Mouse (Mus musculus) spleen, adult 2 months (tissue): ENCODE measurements around the gene Apc2.

Experiments
- CTCF ChIP-seq: fragments of 200-500 bp; IDR thresholded peaks from 2 replicates; pipeline ENCODE4 v1.5.1; 2011; ENCODE audit warnings: mild to moderate bottlenecking, inconsistent platforms; ENCODE audit not compliant: insufficient read depth, insufficient read length, insufficient replicate concordance; ENCODE audit errors: extremely low read depth
- POLR2A ChIP-seq: fragments of 200-500 bp; IDR thresholded peaks from 2 replicates; pipeline ENCODE4 v1.6.1; 2011; ENCODE audit warnings: low read depth, low read length, inconsistent platforms

DNA sequence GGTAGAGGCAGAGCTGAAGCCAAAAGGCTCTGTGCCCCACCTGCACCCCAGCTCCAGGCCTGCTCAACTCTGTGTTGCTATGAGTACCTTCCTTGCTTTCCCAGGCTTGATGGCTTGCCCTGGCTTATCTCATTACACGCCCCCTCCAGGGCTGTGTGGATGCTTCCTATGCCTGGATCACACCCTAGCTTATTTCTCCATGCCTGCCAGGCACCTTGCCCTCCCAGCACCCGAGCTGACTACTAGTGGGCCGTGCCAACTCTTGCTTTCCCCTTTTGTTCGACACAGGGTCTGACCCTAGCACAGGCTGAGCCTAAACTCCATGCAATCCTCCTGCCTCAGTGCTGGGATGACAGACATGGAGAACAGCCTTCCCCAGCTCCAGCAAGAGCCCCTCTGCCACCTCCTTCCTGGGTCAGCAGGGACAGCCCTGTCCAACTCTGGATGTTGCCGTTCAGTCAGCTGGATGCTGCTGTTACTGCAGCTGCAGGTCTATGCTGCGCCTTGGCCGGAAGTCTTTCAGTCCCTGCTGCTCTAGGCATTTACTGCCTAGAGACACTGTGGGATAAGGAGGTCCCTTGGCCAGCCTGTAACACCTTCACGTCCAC lies 1.9 kb downstream of the Apc2 start:
- TF ChIP-seq CTCF (no peak), POLR2A (no peak)
